Mouse (Mus musculus) limb, embryonic 14.5 days (tissue): Measurements from ENCODE around the gene Ccl27a. TPM values are rescaled to one million over a fixed set of nuclear protein-coding genes. Genes with fewer than 3 reads are reported as not detected.
"Not testable (repeated sequence)": the region's sequence is repeated elsewhere in the genome, so short reads cannot be mapped to it uniquely, and the experiment has no call there.

ENCODE experiments used
- ATAC-seq: fragments of 200-750 bp; cut with Nextera tagmentation; 2 replicates; pipeline ENCODE4 v1.8.0; 2017; ENCODE audit warnings: low read depth, moderate number of reproducible peaks, moderate TSS enrichment; ENCODE audit not compliant: low FRiP score
- DNase-seq: peaks from one replicate; pipeline ENCODE4 v3.0.0-alpha.2; 2015; ENCODE audit warnings: low spot score
- H3K27ac ChIP-seq: fragments of 300-500 bp; sonication (generic); replicated peaks from 2 replicates; pipeline ENCODE4 v1.5.1; 2014; ENCODE audit warnings: low read depth, mild to moderate bottlenecking, low read length, moderate library complexity, mixed read lengths
- H3K27me3 ChIP-seq: fragments of 300-500 bp; sonication (generic); 2 replicates; pipeline ENCODE4 v1.6.1; 2014; ENCODE audit warnings: low read length, mixed read lengths; ENCODE audit not compliant: control insufficient read depth, insufficient read depth
- H3K36me3 ChIP-seq: fragments of 300-500 bp; sonication (generic); 2 replicates; pipeline ENCODE4 v1.6.1; 2014; ENCODE audit warnings: mild to moderate bottlenecking, low read length, moderate library complexity, mixed read lengths; ENCODE audit not compliant: control insufficient read depth, insufficient read depth
- H3K4me1 ChIP-seq: fragments of 300-500 bp; sonication (generic); 2 replicates; pipeline ENCODE4 v1.6.1; 2014; ENCODE audit warnings: antibody characterized with exemption, low read length, mixed read lengths; ENCODE audit not compliant: control insufficient read depth, insufficient read depth
- H3K4me2 ChIP-seq: fragments of 300-500 bp; sonication (generic); replicated peaks from 2 replicates; pipeline ENCODE4 v1.6.1; 2014; ENCODE audit warnings: low read depth, mild to moderate bottlenecking, low read length, moderate library complexity; ENCODE audit not compliant: severe bottlenecking
- H3K4me3 ChIP-seq: fragments of 300-500 bp; sonication (generic); replicated peaks from 2 replicates; pipeline ENCODE4 v1.5.1; 2014; ENCODE audit warnings: low read length
- H3K9ac ChIP-seq: fragments of 300-500 bp; sonication (generic); 2 replicates; pipeline ENCODE4 v1.6.1; 2014; ENCODE audit warnings: mild to moderate bottlenecking, low read depth, low read length, moderate library complexity; ENCODE audit not compliant: severe bottlenecking
- H3K9me3 ChIP-seq: fragments of 300-500 bp; sonication (generic); 2 replicates; pipeline ENCODE4 v1.6.1; 2016; ENCODE audit warnings: low read length; ENCODE audit not compliant: control insufficient read depth
- WGBS: fragments of 180-500 bp; shearing (Covaris S2); extraction: QIAGEN DNeasy Blood & Tissue Kit; methylation state at CpG from one replicate; pipeline ENCODE4 v1.1.7; 2014; 5-methylcytosine and 5-hydroxymethylcytosine counted together
- polyA plus RNA-seq, 2 experiments: library from polyadenylated mRNA; depleted of rRNA in 1 of 2; stranded (reverse) in 1 of 2; unstranded in 1 of 2; fragments of >200 nt; fragmentation: Nextera tagmentation in 1 of 2; extraction: Ambion mirVana in 1 of 2; gene quantifications; 2 replicates each; pipeline versions ENCODE4 v1.2.1 to v1.2.3; 2012 to 2014

The Ccl27a gene
- polyA plus RNA-seq (2012; rRNA removed) (96.6 and 107 TPM in 2 replicates), polyA plus RNA-seq (2014; fragmentation: Nextera tagmentation; extraction: Ambion mirVana) (44.9 and 50.9 TPM in 2 replicates)

DNA sequence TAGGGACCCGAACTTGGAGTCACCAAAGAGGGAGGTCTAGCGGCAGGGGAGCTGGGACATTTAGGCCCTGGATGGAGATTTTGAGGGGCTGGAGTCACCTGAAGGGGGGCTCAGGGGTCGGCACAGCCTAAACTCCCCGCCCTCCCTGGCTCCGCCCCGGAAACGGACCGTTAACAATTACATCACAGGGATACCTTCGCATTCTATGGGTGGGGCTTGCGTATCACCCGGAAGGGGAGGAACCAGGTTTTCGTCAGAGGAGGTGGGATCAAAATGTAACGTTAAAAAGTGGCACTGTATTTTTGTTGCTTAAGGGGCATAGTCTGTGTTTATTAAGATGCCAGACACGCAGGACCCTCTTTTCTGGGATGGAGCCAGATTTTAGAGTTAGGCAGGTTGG is at the start of gene Ccl27a:
TSS of gene Ccl27a (minus strand) at position 246 of the 400 bp plus-strand sequence.
- H3K36me3 ChIP-seq, H3K27me3 ChIP-seq, H3K27ac ChIP-seq, ATAC-seq, H3K4me1 ChIP-seq, H3K9me3 ChIP-seq, H3K9ac ChIP-seq: not testable (repeated sequence)
- peak within 1 kb of the TSS; percentile 35 for H3K4me3 ChIP-seq
- peak within 1 kb of the TSS; percentile 41 for H3K4me2 ChIP-seq
- peak; percentile 84 for DNase-seq
- 2% methylated on average over 10 of the region's 14 CpGs for WGBS

GRCm38 (mm10) chr4:41783197-41783596 is 9.2 kb upstream of the Ccl27a start:
- H3K27me3 ChIP-seq, H3K4me2 ChIP-seq, H3K4me3 ChIP-seq, H3K36me3 ChIP-seq, DNase-seq, ATAC-seq, H3K9me3 ChIP-seq, H3K4me1 ChIP-seq, H3K27ac ChIP-seq, H3K9ac ChIP-seq: not testable (repeated sequence)
- WGBS: 59% methylated on average over 2 of the region's 3 CpGs

DNA sequence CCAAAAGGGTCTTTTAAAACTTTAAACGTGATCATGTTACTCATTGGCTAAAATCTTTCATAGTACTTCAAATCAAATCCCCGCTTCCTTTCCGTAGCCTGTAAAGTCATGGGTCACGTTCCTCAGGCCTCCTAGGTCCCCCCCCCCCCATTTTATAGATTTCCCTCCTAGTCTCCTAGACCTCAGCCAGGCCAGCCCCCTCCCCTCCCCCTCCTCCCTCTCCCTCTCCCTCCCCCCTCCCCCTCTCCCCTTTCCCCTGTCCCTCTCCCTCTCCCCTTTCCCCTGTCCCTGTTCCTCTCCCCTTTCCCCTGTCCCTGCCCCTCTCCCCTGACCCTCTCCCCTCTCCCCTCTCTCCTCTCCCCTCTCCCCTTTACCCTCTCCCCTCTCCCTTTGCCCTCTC is 8.7 kb upstream of the Ccl27a start:
- not testable (repeated sequence) for H3K27me3 ChIP-seq, H3K36me3 ChIP-seq, H3K27ac ChIP-seq, H3K4me1 ChIP-seq, ATAC-seq, H3K9me3 ChIP-seq, H3K9ac ChIP-seq, H3K4me2 ChIP-seq, H3K4me3 ChIP-seq, DNase-seq
- WGBS: 35% methylated on average over 4 of the region's 4 CpGs

- not testable (repeated sequence) for H3K27me3 ChIP-seq, H3K9me3 ChIP-seq, H3K27ac ChIP-seq, DNase-seq, H3K4me1 ChIP-seq, H3K36me3 ChIP-seq, ATAC-seq, H3K4me3 ChIP-seq, H3K9ac ChIP-seq
- 11% methylated on average over 13 of the region's 21 CpGs for WGBS
- peak overlapping the region; percentile 17; the same call in 1 of the 2 replicates for H3K4me2 ChIP-seq
These were observed 7.9 kb upstream of the Ccl27a start for GRCm38 (mm10) chr4:41781748-41782485.

DNA sequence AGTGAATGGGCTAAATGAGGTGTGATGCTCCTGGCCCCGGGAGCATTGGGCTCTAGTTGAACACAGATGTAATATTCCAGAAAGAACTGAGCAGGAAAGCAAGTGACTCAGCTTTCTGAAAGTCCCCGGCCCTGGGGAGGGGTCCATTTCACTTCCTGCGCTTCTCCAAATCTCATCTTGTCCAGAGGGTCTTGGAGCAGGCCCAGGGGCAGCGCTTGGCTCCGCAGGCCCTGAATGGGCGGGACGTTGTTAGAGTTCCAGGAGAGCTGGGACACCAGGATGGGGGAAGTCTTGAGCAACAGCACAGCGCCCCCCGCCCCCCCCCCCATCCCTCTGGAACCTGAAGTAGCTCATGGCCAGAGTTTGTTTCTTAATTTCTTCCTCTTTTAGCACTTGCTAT is 7.2 kb upstream of the Ccl27a start:
- WGBS: 18% methylated on average over 3 of the region's 9 CpGs
- not testable (repeated sequence) for H3K9ac ChIP-seq, H3K27ac ChIP-seq, H3K4me3 ChIP-seq, H3K4me1 ChIP-seq, H3K36me3 ChIP-seq, H3K9me3 ChIP-seq, H3K27me3 ChIP-seq, DNase-seq, H3K4me2 ChIP-seq, ATAC-seq

GRCm38 (mm10) chr4:41775840-41776239 is 1.8 kb upstream of the Ccl27a start:
- H3K9ac ChIP-seq, H3K36me3 ChIP-seq, H3K27me3 ChIP-seq, DNase-seq, H3K9me3 ChIP-seq, H3K4me3 ChIP-seq, H3K27ac ChIP-seq, H3K4me1 ChIP-seq, ATAC-seq, H3K4me2 ChIP-seq: not testable (repeated sequence)
- WGBS: 83% methylated on average over 1 of the region's 1 CpGs

GRCm38 (mm10) chr4:41774506-41774905 is 459 bp upstream of the Ccl27a start:
- 70% methylated on average over 3 of the region's 3 CpGs for WGBS
- Histone ChIP-seq H3K4me2 (peak overlapping the region; percentile 37), H3K4me3 (peak overlapping the region; percentile 35)
- not testable (repeated sequence) for H3K4me1 ChIP-seq, H3K27ac ChIP-seq, DNase-seq, H3K9me3 ChIP-seq, H3K27me3 ChIP-seq, H3K9ac ChIP-seq, ATAC-seq, H3K36me3 ChIP-seq

DNA sequence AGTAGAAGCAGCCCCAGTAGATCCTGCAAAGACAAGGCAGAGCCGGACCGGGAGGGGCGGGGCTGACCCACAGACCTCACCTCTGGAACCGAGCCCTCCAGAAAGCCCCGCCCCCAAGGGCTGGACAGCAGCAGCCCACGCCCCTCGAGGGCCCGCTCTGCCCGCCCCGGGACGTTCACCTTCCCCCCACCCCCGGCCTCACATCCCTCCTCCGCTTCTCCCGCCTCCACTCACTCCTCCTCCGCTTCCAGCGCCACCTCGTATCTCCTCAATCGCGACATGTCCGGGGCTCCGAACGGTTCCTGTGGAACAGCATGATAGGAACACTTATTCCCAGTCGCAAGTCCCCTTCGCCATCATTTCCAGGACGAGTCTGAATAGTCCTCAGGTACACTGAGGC is 545 bp downstream of the Ccl27a start:
- not testable (repeated sequence) for H3K9ac ChIP-seq, H3K27ac ChIP-seq, H3K4me1 ChIP-seq, H3K36me3 ChIP-seq, H3K27me3 ChIP-seq, H3K9me3 ChIP-seq, ATAC-seq
- under 1% methylated on average over 11 of the region's 25 CpGs for WGBS
- peak overlapping the region; percentile 41 for H3K4me2 ChIP-seq
- H3K4me3 ChIP-seq: peak overlapping the region; percentile 35
- peak; percentile 55 for DNase-seq
